Mouse (Mus musculus) bone marrow macrophage, adult 2 months (primary cell): ENCODE data around the gene C2cd4d.

Source experiments
- CTCF ChIP-seq: IDR thresholded peaks from 2 replicates; pipeline ENCODE4 v1.5.1; 2012; ENCODE audit warnings: low read depth, mild to moderate bottlenecking, low read length, moderate library complexity
- POLR2A ChIP-seq: IDR thresholded peaks from 2 replicates; pipeline ENCODE4 v1.6.1; 2012; ENCODE audit warnings: mild to moderate bottlenecking, low read depth, low read length, borderline replicate concordance

- TF ChIP-seq POLR2A (no peak), CTCF (no peak)
Observed at GRCm38 (mm10) chr3:94396336-94396735, 34.1 kb downstream of the C2cd4d start.
